ENCODE assay signal across 24 mouse cellular contexts in genomic region chr13:55426613-55427012, GRCm38 (mm10). TPM values are rescaled to one million over a fixed set of nuclear protein-coding genes. Genes with fewer than 3 reads are reported as not detected.
DNase-seq lines count a peak whose midpoint lies in the region; ATAC-seq and TF ChIP-seq lines count a peak whose summit lies in the region.
"Had no signal": no experiment of that assay in that cellular context is flagged by ENCODE, and none has a peak within 500 bp of the region (broad histone marks: within the 10 kb centered on the region; RNA-seq: fewer than 3 reads in every experiment).

F12 (minus strand) TSS chr13:55426793.

- no peak for TF ChIP-seq CTCF in liver, adult 2 months (IDR thresholded peaks at IDR 0.05; ENCODE audit: low read depth, low read length)
- TF ChIP-seq CTCF in liver, embryonic 14.5 days (IDR thresholded peaks at IDR 0.05; ENCODE audit: low read depth), result no peak

- peaks cover 11% of the 10 kb centered on the region; the same call in 1 of the 2 replicates for H3K79me2 ChIP-seq in liver, adult 2 months (ENCODE audit: control insufficient read depth, insufficient read depth, low read length)

- peak within 1 kb of the TSS; percentile 98 for H3K27ac ChIP-seq in liver, adult 2 months (replicated peaks; ENCODE audit: insufficient read depth, low read depth, low read length)
- no peak within 1 kb of the TSS for H3K27ac ChIP-seq in liver, embryonic 14.5 days
- no peak within 1 kb of the TSS for H3K27ac ChIP-seq in hindbrain, embryonic 14.5 days
- H3K27ac ChIP-seq: embryonic facial prominence, embryonic 15.5 days; forebrain, embryonic 12.5 days; heart, embryonic 15.5 days; hindbrain, embryonic 10.5 days had no signal

- H3K27me3 ChIP-seq in liver, adult 2 months (ENCODE audit: control insufficient read depth, insufficient read depth, low read length), result no peaks in the 10 kb centered on the region
- H3K27me3 ChIP-seq in liver, embryonic 14.5 days (ENCODE audit: control insufficient read depth, insufficient read depth, low read length), result peaks cover 5% of the 10 kb centered on the region
- peaks cover 7% of the 10 kb centered on the region; the same call in 1 of the 2 replicates for H3K27me3 ChIP-seq in hindbrain, embryonic 14.5 days (ENCODE audit: control insufficient read depth, insufficient read depth, low read length)

- peak; percentile 84 for TF ChIP-seq POLR2A in liver, adult 2 months (IDR thresholded peaks at IDR 0.05; ENCODE audit: extremely low read depth, insufficient read depth, low read length)

- H3K9ac ChIP-seq in liver, adult 2 months (ENCODE audit: low read depth, low read length), result peak within 1 kb of the TSS; percentile 95
- no peak within 1 kb of the TSS for H3K9ac ChIP-seq in liver, embryonic 14.5 days (replicated peaks)
- no peak within 1 kb of the TSS for H3K9ac ChIP-seq in hindbrain, embryonic 14.5 days
- H3K9ac ChIP-seq: embryonic facial prominence, embryonic 15.5 days; forebrain, embryonic 12.5 days; heart, embryonic 15.5 days had no signal

- H3K4me3 ChIP-seq in liver, adult 2 months (ENCODE audit: insufficient read depth, low read depth, low read length), result peak within 1 kb of the TSS; percentile 71
- peak within 1 kb of the TSS; percentile 25 to 54 for H3K4me3 ChIP-seq in liver, embryonic 14.5 days (ENCODE audit: insufficient read depth in 1 of 2, low read depth in 2 of 2, low read length in 2 of 2)
- H3K4me3 ChIP-seq in hindbrain, embryonic 14.5 days (replicated peaks; ENCODE audit: low read length), result no peak within 1 kb of the TSS
- H3K4me3 ChIP-seq: embryonic facial prominence, embryonic 15.5 days; forebrain, embryonic 12.5 days; heart, embryonic 15.5 days; hindbrain, embryonic 10.5 days had no signal

- peaks cover 20% of the 10 kb centered on the region for H3K4me1 ChIP-seq in liver, adult 2 months (ENCODE audit: control insufficient read depth, insufficient read depth, low read length)
- peaks cover 0 to 8% of the 10 kb centered on the region in 2 experiments; a peak in 1 of 4 replicates for H3K4me1 ChIP-seq in liver, embryonic 14.5 days (replicated peaks; ENCODE audit: control insufficient read depth in 2 of 2, insufficient read depth in 2 of 2, low read length in 1 of 2)
- H3K4me1 ChIP-seq in hindbrain, embryonic 14.5 days (replicated peaks; ENCODE audit: control insufficient read depth, insufficient read depth, low read length), result no peaks in the 10 kb centered on the region
- H3K4me1 ChIP-seq: heart, embryonic 15.5 days had no signal

- H3K36me3 ChIP-seq in liver, adult 2 months (ENCODE audit: control insufficient read depth, insufficient read depth, low read length), result peaks cover 4% of the 10 kb centered on the region; the same call in 1 of the 2 replicates
- no peaks in the 10 kb centered on the region for H3K36me3 ChIP-seq in liver, embryonic 14.5 days (replicated peaks; ENCODE audit: control insufficient read depth, insufficient read depth, low read depth)
- H3K36me3 ChIP-seq in hindbrain, embryonic 14.5 days (replicated peaks; ENCODE audit: control insufficient read depth, insufficient read depth), result no peaks in the 10 kb centered on the region
- H3K36me3 ChIP-seq: embryonic facial prominence, embryonic 15.5 days; forebrain, embryonic 12.5 days; heart, embryonic 15.5 days; hindbrain, embryonic 10.5 days had no signal

- TF ChIP-seq EP300 in liver, embryonic 14.5 days (IDR thresholded peaks at IDR 0.05; ENCODE audit: low read depth), result no peak

- 21% methylated on average over 10 of the region's 10 CpGs for WGBS in liver, adult 2 months
- 66% methylated on average over 10 of the region's 10 CpGs for WGBS in liver, embryonic 14.5 days (ENCODE audit: insufficient replicate concordance)
- 91% methylated on average over 10 of the region's 10 CpGs for WGBS in hindbrain, embryonic 14.5 days

- H3K9me3 ChIP-seq in liver, embryonic 14.5 days (ENCODE audit: control insufficient read depth, low read length), result no peaks in the 10 kb centered on the region
- H3K9me3 ChIP-seq in hindbrain, embryonic 14.5 days (ENCODE audit: control insufficient read depth, low read length), result no peaks in the 10 kb centered on the region
- H3K9me3 ChIP-seq: embryonic facial prominence, embryonic 15.5 days; forebrain, embryonic 12.5 days; heart, embryonic 15.5 days; hindbrain, embryonic 10.5 days had no signal

- no peak for ATAC-seq in liver, embryonic 14.5 days (ENCODE audit: insufficient read depth)
- no peak for ATAC-seq in hindbrain, embryonic 14.5 days (ENCODE audit: low FRiP score)
- ATAC-seq: forebrain, embryonic 16.5 days; hindbrain, embryonic 16.5 days; inflammation-experienced regulatory T-cells, adult 6 months had no signal

- no peak for DNase-seq in adrenal gland, postnatal 10 days
- no peak for DNase-seq in adrenal gland, adult 18-20 months (ENCODE audit: low spot score in 2 of 2)
- peak; percentile 83 for DNase-seq in liver, adult 2 months (ENCODE audit: extremely low read depth, low read depth, low spot score)
- no peak for DNase-seq in liver
- no peak for DNase-seq in liver, embryonic 14.5 days (ENCODE audit: low read depth in 3 of 3, low spot score in 3 of 3)
- DNase-seq in hindbrain, embryonic 14.5 days (ENCODE audit: low spot score), result no peak
- DNase-seq in heart, postnatal 4 days, result no peak
- DNase-seq in ovary, adult 18-20 months (ENCODE audit: low spot score), result no peak
- DNase-seq: cerebellum, adult 18-20 months; cerebellum, adult 9-11 months; gastrocnemius, postnatal 10 days; heart, adult 18-20 months; heart, postnatal 14 days had no signal

- H3K4me2 ChIP-seq in liver, embryonic 14.5 days (ENCODE audit: low read depth), result peak within 1 kb of the TSS; percentile 43
- H3K4me2 ChIP-seq in hindbrain, embryonic 14.5 days (replicated peaks), result no peak within 1 kb of the TSS
- H3K4me2 ChIP-seq: embryonic facial prominence, embryonic 15.5 days; forebrain, embryonic 12.5 days; heart, embryonic 11.5 days; heart, embryonic 15.5 days had no signal

RNA-seq across cellular contexts. Expression of gene F12, which starts in this region (rescaled TPM):
- 100 to 1,000 TPM in 1 of 2 experiments, 10 to 100 TPM in 1; 39.7 to 101 TPM for total RNA-seq in adrenal gland, postnatal 10 days (2021)
- not detected for total RNA-seq in adrenal gland, adult 18-20 months (2021)
- total RNA-seq in liver, adult 2 months (2014; rRNA removed), result 391 and 453 TPM in 2 replicates
- polyA plus RNA-seq in liver, adult 2 months (2012; rRNA removed), result 621 and 798 TPM in 2 replicates
- 53.4 and 68.7 TPM in 2 replicates for polyA plus RNA-seq in liver, embryonic 14.5 days (2012; rRNA removed)
- 72.0 and 82.0 TPM in 2 replicates for polyA plus RNA-seq in liver, embryonic 14.5 days (2014; fragmentation: Nextera tagmentation; extraction: Ambion mirVana)
- polyA plus RNA-seq in hindbrain, embryonic 14.5 days (2014; fragmentation: Nextera tagmentation; extraction: Ambion mirVana), result 0.09 and 0.34 TPM in 2 replicates
- not detected for total RNA-seq in heart, postnatal 4 days (2021)
- total RNA-seq: heart, adult 18-20 months; heart, postnatal 14 days; MEL had no signal
- polyA plus RNA-seq: C2C12; embryonic facial prominence, embryonic 11.5 days; forebrain, embryonic 12.5 days; forebrain, embryonic 16.5 days had no signal

Comparison
In these comparisons a context has a peak if more than half of its experiments do, and no peak if none do; other contexts are left out.
1. RNA of gene F12 (total RNA-seq): 391 to 453 TPM in liver, adult 2 months and 39.7 to 101 TPM in adrenal gland, postnatal 10 days; not detected in adrenal gland, adult 18-20 months and not detected in heart, postnatal 4 days; every median in the first group is over 10 times any median in the second.
2. RNA of gene F12 (polyA plus RNA-seq): 621 to 798 TPM in liver, adult 2 months and 53.4 to 82.0 TPM in liver, embryonic 14.5 days; 0.09 to 0.34 TPM in hindbrain, embryonic 14.5 days; every median in the first group is over 10 times any median in the second.